Mouse (Mus musculus) stomach, postnatal 0 days (tissue): ENCODE measurements around the gene Gfpt2.

ENCODE experiments used
- CTCF ChIP-seq: IDR thresholded peaks from 2 replicates; pipeline ENCODE4 v1.5.1; 2016; ENCODE audit warnings: antibody characterized with exemption, low read depth, mild to moderate bottlenecking, moderate library complexity
- EP300 ChIP-seq: optimal IDR thresholded peaks from 2 replicates; pipeline ENCODE3; 2016; ENCODE audit warnings: antibody characterized with exemption

GRCm38 (mm10) chr11:49834248-49834647 is 40.3 kb downstream of the Gfpt2 start:
- TF ChIP-seq CTCF = no peak
- no peak for TF ChIP-seq EP300
